Mouse (Mus musculus) liver, embryonic 11.5 days (tissue): ENCODE results near the gene Wasl. TPM values are rescaled to one million over a fixed set of nuclear protein-coding genes. Genes with fewer than 3 reads are reported as not detected.

Experiments used
- ATAC-seq: fragments of 200-750 bp; cut with Nextera tagmentation; replicated peaks from 2 replicates; pipeline ENCODE4 v1.8.0; 2017; ENCODE audit warnings: moderate number of reproducible peaks, mild to moderate bottlenecking, moderate TSS enrichment, moderate library complexity; ENCODE audit not compliant: low FRiP score
- DNase-seq: peaks from one replicate; pipeline ENCODE4 v3.0.0-alpha.2; 2017; ENCODE audit warnings: low spot score
- H3K27ac ChIP-seq: fragments of 300-500 bp; sonication (generic); 2 replicates; pipeline ENCODE4 v1.5.1; 2014; ENCODE audit warnings: mild to moderate bottlenecking, low read depth, low read length, control low read depth
- H3K27me3 ChIP-seq: fragments of 300-500 bp; sonication (generic); replicated peaks from 2 replicates; pipeline ENCODE4 v1.6.1; 2014; ENCODE audit warnings: low read length, mixed read lengths; ENCODE audit not compliant: control insufficient read depth, insufficient read depth
- H3K36me3 ChIP-seq: fragments of 300-500 bp; sonication (generic); 2 replicates; pipeline ENCODE4 v1.6.1; 2014; ENCODE audit warnings: mild to moderate bottlenecking, low read length, moderate library complexity, mixed read lengths; ENCODE audit not compliant: control insufficient read depth, insufficient read depth
- H3K4me1 ChIP-seq: fragments of 300-500 bp; sonication (generic); replicated peaks from 2 replicates; pipeline ENCODE4 v1.6.1; 2014; ENCODE audit warnings: low read length, mixed read lengths; ENCODE audit not compliant: control insufficient read depth, insufficient read depth
- H3K4me2 ChIP-seq: fragments of 300-500 bp; sonication (generic); 2 replicates; pipeline ENCODE4 v1.6.1; 2014; ENCODE audit warnings: mild to moderate bottlenecking, control low read depth, moderate library complexity
- H3K4me3 ChIP-seq: fragments of 300-500 bp; sonication (generic); 2 replicates; pipeline ENCODE4 v1.5.1; 2014; ENCODE audit warnings: low read depth, low read length, control low read depth
- H3K9ac ChIP-seq: fragments of 300-500 bp; sonication (generic); 2 replicates; pipeline ENCODE4 v1.6.1; 2014; ENCODE audit warnings: low read depth, low read length, control low read depth
- H3K9me3 ChIP-seq: fragments of 300-500 bp; sonication (generic); 2 replicates; pipeline ENCODE4 v1.6.1; 2016; ENCODE audit warnings: low read length, inconsistent platforms, mixed read lengths; ENCODE audit not compliant: control insufficient read depth
- WGBS: fragments of 180-500 bp; shearing (Covaris S2); extraction: QIAGEN DNeasy Blood & Tissue Kit; methylation state at CpG from one replicate; pipeline ENCODE4 v1.1.7; 2014; 5-methylcytosine and 5-hydroxymethylcytosine counted together
- polyA plus RNA-seq: library from polyadenylated mRNA; unstranded; fragments of >200 nt; fragmentation: Nextera tagmentation; extraction: Ambion mirVana; gene quantifications from 2 replicates; pipeline ENCODE4 v1.2.1, GENCODE M21; 2014

Wasl gene
- polyA plus RNA-seq, 1 experiment from 2014 or later, result 29.4 TPM

DNA sequence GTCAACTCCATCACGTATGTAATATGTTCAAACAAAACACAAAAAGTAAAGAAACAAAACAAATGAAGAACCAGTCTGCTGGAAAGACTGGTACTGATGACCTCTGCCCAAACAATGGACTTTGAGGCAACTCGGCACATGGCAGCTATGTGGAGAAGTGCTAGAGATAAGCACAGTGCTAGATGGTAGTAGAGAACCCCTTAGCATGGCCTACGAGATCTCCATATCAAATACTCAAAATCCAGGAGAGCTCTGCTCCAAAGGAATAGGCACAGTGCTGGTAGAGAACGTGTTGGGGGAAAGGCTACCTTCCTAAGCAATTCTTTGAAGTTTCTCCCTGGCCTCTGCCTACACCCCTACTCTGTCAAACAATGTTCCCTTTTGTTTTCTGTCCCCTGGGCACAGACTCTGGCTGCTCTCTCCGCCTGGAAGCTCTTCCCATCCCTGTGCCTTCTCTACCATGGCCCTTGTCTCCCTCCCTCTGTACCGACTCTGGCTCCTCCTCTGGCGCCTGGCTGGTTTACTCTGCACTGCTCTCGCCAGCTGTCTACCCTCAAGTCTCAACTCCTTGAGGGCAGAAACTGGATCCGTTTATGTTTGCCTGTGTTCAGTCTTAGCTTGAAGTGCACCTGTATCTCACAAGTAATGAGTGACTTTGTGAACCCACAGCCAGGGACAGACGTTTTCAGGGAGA is 73.1 kb downstream of the Wasl start:
- Histone ChIP-seq H3K9ac (no peak overlapping the region), H3K27ac (no peak overlapping the region), H3K36me3 (no peaks in the 10 kb centered on the region), H3K4me3 (no peak overlapping the region), H3K4me2 (no peak overlapping the region), H3K27me3 (no peaks in the 10 kb centered on the region), H3K4me1 (no peaks in the 10 kb centered on the region), H3K9me3 (no peaks in the 10 kb centered on the region)
- ATAC-seq (no peak), DNase-seq (no peak)
- WGBS, result 56% methylated on average over 10 of the region's 10 CpGs

DNA sequence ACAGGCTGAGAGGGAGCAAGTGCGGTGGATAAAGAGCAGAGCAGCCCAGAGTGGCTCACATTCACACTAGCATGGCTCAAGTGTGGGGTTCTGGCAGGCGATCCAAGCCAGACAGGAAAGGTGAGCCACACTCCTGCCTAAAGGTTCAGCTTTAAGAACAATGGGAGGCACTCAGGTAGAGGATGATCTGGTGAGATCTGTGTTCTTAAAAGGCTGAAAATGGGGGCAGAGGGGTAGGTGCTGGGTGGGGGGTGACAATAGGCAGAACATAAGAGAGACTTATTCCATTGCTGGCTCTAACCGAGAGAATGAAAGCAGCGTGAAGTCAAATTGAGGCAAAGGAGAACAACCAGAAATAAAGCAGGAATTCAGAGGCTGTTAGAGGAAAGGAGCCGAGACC is 74.5 kb downstream of the Wasl start:
- ATAC-seq (no peak), DNase-seq (no peak)
- Histone ChIP-seq H3K4me1 (no peaks in the 10 kb centered on the region), H3K4me2 (no peak overlapping the region), H3K27me3 (no peaks in the 10 kb centered on the region), H3K36me3 (no peaks in the 10 kb centered on the region), H3K9ac (no peak overlapping the region), H3K4me3 (no peak overlapping the region), H3K9me3 (no peaks in the 10 kb centered on the region), H3K27ac (no peak overlapping the region)
- 83% methylated on average over 5 of the region's 5 CpGs for WGBS

DNA sequence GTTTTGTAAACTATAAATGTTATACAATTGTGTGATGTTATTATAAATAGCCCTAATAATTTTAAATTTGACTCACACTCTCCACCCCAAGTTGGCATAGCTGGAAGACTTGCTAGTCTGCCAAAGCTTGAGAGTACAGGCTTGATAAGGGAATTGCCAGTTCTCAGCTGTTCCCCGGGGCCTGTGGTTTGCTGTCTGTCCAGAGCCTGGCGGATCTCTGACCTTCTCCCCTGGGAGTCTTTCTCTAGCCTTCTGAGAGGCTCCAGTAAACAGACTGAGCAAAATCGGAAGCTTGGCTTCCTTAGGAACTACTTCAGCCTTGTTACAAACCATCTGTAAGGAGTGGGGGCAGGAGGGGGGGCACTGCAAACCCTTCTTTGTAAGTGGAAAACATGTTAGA is 77.9 kb downstream of the Wasl start:
- DNase-seq (no peak), ATAC-seq (no peak)
- H3K27me3 ChIP-seq, result no peaks in the 10 kb centered on the region
- no peaks in the 10 kb centered on the region for H3K36me3 ChIP-seq
- H3K9me3 ChIP-seq, result no peaks in the 10 kb centered on the region
- WGBS, result 38% methylated on average over 3 of the region's 3 CpGs
- H3K27ac ChIP-seq, result no peak overlapping the region
- no peak overlapping the region for H3K4me2 ChIP-seq
- no peaks in the 10 kb centered on the region for H3K4me1 ChIP-seq
- no peak overlapping the region for H3K4me3 ChIP-seq
- no peak overlapping the region for H3K9ac ChIP-seq

DNA sequence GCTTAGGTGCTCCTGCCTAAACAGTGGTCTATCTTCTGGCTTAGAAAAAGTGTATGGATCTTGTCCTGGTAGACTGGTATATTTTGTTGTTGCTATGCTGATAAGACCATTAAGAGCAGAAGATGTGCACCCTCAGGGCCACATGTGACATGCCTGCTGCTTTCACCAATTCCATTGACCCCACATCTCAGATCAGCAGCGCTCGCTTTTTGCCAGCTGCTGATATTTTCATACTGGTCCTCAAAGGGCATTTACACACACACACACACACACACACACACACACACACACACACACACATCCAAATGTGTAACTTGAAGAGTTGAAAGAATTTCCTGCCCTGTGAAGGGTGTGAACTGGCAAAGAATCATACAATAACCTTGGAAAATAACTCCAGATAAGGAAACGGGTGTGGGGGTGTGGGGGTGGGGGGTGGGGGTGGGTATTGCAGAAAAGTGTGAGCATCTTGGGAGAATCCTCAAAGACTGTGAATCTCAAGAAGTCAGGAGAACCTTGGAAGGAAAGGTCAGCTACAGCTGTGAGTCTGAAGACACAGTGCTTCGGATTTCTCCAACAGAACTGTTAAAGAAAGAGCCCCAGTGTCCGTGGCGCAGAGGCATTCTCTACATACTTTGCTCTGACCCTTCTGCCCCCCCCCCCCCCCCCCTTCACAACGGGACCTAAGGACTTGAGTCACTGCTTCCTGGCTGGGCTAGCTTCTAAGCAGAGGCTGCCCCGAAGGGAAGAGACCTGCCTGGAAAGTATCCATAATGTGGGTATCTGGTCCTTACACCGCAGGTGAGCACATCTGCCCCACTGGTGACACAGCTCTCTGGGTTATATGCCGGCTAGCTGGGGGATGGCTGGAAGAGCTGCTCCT is 79.1 kb downstream of the Wasl start:
- no peak overlapping the region for H3K9ac ChIP-seq
- H3K4me2 ChIP-seq, result no peak overlapping the region
- WGBS, result 52% methylated on average over 10 of the region's 10 CpGs
- no peak overlapping the region for H3K27ac ChIP-seq
- H3K4me3 ChIP-seq, result no peak overlapping the region
- no peaks in the 10 kb centered on the region for H3K9me3 ChIP-seq
- no peak for DNase-seq
- no peaks in the 10 kb centered on the region for H3K27me3 ChIP-seq
- H3K4me1 ChIP-seq, result no peaks in the 10 kb centered on the region
- ATAC-seq, result no peak
- H3K36me3 ChIP-seq, result no peaks in the 10 kb centered on the region

DNA sequence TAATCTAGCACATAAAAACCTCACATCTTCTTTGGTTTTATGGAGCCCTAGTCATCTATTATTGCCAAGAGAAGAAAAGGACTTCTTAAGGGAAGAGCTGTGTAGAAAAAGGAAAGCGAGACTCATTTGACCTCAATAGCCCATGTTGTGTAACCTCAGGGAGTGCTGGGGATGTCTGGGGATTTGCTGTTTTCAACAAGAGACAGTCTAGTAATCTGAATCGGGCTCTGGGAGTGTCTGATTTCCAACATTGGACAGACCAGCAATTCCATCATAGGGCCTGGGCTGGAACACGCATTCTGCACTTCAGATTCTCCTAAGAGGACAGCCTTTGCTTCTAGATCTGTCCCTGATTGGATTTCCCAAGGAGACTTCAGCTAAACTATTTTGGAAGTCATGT is 81.4 kb downstream of the Wasl start:
- no peaks in the 10 kb centered on the region for H3K27me3 ChIP-seq
- 75% methylated on average over 3 of the region's 3 CpGs for WGBS
- H3K9ac ChIP-seq, result no peak overlapping the region
- no peaks in the 10 kb centered on the region for H3K4me1 ChIP-seq
- no peak overlapping the region for H3K27ac ChIP-seq
- H3K4me2 ChIP-seq, result no peak overlapping the region
- DNase-seq (no peak), ATAC-seq (no peak)
- no peaks in the 10 kb centered on the region for H3K36me3 ChIP-seq
- H3K9me3 ChIP-seq, result no peaks in the 10 kb centered on the region
- no peak overlapping the region for H3K4me3 ChIP-seq

DNA sequence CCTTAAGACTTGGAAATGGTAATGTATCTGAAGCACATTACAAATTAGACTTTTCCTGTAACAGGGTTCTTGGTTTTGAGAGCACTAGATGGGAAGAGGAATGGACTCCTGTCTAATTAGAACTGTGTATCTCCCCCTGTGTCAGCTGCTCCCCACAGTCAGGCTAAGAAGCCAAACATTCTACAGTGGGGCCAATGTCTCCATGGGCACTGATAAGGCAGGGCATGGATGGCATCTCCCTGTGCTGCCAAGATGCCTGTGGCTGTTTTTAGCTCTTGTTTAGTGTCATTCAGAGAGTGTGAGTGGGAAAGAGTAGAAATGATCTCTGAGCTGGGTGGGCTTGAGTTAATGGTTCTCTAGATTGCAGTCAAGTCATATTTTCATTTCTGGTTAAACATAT is 91.5 kb downstream of the Wasl start:
- Histone ChIP-seq H3K4me1 (no peaks in the 10 kb centered on the region; the same call in 1 of the 2 replicates), H3K27me3 (no peaks in the 10 kb centered on the region), H3K9me3 (no peaks in the 10 kb centered on the region), H3K9ac (no peak overlapping the region), H3K36me3 (no peaks in the 10 kb centered on the region), H3K27ac (no peak overlapping the region), H3K4me3 (no peak overlapping the region), H3K4me2 (no peak overlapping the region)
- no peak for ATAC-seq
- DNase-seq, result no peak

DNA sequence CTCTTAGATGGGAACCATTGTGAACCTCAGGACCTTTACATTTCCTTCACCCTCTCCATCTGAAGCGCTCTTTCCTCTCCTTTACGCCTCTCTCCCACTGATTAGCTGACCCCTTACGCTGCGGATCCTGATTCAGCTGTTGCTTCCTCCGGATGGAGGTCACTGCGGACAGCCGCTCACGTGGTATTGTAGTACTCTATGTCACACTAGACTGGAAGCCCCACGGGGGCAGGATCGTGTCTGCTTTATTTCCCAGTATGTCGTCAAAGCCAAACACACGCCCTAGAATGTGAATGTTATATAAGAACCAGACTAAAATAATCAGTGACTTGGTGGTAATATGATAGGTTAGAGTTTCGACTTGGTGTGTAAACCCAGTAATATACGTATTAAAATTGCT is 92.4 kb downstream of the Wasl start:
- no peak for ATAC-seq

DNA sequence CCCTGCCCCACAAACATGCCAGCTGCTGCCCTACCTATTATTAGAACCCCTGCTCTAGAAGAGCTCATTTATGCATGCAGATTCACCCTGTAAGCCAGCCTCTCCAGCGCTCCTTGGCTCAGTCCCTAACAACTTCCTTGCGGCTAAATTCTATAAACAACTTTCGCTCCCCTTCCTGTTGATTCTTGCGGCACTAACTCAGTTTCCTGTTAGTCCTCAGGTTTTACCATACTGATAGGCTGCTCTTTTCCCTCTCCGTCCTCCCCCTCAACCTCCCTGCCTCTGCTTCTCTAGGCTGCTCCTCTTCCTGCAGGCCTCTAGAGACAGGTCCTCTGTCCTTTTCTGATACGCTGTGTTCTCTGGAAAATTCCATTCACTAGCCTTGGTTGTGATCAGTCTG is 93.7 kb downstream of the Wasl start:
- no peaks in the 10 kb centered on the region for H3K9me3 ChIP-seq
- ATAC-seq (no peak; the same call in 1 of the 2 replicates), DNase-seq (no peak)
- H3K4me3 ChIP-seq, result no peak overlapping the region
- H3K9ac ChIP-seq, result no peak overlapping the region
- no peaks in the 10 kb centered on the region for H3K27me3 ChIP-seq
- WGBS, result 49% methylated on average over 6 of the region's 6 CpGs
- H3K4me1 ChIP-seq, result no peaks in the 10 kb centered on the region; the same call in 1 of the 2 replicates
- no peaks in the 10 kb centered on the region for H3K36me3 ChIP-seq
- H3K27ac ChIP-seq, result peak overlapping the region; percentile 15; the same call in 1 of the 2 replicates
- no peak overlapping the region for H3K4me2 ChIP-seq

More for the DNA sequence above, 92.4 kb downstream of the Wasl start:
- Histone ChIP-seq H3K27ac (no peak overlapping the region), H3K4me1 (no peaks in the 10 kb centered on the region; the same call in 1 of the 2 replicates), H3K4me2 (no peak overlapping the region), H3K4me3 (no peak overlapping the region), H3K9ac (no peak overlapping the region), H3K27me3 (no peaks in the 10 kb centered on the region), H3K36me3 (no peaks in the 10 kb centered on the region), H3K9me3 (no peaks in the 10 kb centered on the region)
- WGBS, result 81% methylated on average over 14 of the region's 14 CpGs
- no peak for DNase-seq
